Mouse (Mus musculus) gastrocnemius, adult 18-20 months (tissue): Measurements from ENCODE around the gene Ndufa10. TPM values are rescaled to one million over a fixed set of nuclear protein-coding genes. Genes with fewer than 3 reads are reported as not detected.

Source experiments
- DNase-seq: peaks from one replicate; pipeline ENCODE4 v3.0.0; 2021; ENCODE audit warnings: low spot score
- microRNA-seq: library from miRNA; unstranded; fragments of <30 nt; microRNA quantifications from one replicate; pipeline ENCODE4 v1.2.0, GENCODE M21; 2021
- total RNA-seq, 2 experiments: library from RNA; stranded (reverse); gene quantifications; 2 replicates each; pipeline ENCODE4 v1.2.3; 2021

The Ndufa10 gene
- total RNA-seq, 2 experiments from 2014 or later = 449 to 455 TPM

DNA sequence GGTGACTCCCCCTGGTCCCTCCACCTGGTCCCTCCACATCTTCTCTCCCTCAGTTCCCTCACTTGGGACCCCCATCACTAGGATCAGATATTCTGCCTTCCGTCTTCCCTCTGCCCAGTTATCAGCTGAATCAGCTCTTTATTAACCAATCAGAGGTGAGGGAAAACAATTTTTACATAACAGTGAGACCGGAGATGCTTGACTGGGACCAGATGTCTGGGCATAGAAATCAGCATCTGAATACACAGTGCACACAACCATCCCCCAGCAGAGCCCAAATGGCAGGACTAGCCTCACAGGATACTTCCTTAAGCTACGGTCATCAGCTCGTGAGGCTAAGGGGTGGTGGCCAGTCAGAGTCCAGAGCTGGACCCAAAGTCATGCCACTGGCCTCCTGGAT, 41.6 kb downstream of the Ndufa10 start:
- DNase-seq = no peak

DNA sequence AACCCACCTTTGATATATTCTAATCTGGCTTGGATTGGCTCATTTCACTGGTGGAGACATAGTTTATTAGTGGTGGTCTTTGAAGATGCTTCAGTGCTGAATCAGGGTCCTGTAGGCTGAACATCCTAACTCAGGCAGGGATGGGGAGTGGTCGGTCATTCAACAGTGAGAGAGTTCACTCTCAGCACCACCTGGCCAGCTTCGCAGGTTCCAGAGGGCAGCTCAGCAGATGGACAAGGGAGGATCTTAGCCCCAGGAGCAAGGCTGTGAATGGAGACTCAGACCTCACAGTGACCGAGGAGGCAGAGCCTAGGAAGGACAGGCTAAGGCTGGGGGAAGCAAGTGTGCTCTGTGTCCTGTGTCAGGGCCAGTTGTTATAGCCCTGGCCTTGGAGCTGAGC, 42.2 kb downstream of the Ndufa10 start:
- no peak for DNase-seq

DNA sequence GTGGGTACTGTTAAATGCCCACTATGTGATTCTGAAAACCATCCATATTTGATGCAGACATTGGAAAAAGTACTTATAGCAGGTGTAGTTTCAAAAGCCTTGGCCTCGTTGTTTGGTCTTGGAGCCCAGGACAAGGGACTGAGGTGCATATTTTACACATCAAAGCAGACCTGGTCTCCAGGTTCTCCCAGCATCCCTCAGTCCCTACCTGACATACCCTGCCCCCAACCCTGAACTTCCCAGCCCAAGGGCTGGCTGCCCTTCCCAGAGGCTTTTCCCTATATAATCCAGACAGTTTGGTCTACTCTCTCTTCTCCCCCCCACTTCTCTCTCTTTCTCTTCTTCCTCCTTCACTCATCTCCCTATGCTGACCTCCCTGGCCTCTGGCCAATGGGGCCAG, 42.7 kb downstream of the Ndufa10 start:
- DNase-seq = no peak

DNA sequence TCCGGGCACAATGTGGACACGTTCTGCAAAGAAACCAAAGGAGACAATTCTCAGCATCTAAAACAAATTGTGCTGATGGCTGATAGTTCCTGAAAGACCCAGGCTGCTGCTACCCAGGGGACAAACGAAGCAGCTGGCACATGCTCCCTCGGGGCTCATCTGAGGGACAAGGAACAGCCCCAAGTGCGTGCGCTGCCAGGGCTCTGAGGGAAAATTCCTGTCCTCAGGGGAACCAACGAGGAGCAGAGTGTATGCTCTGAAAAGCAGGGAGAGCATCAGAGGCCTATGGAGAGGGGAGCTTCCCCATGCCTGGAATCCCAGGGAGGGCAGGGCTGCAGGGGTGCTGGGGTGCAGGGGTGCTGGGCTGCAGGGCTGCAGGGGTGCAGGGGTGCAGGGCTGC, 48.9 kb downstream of the Ndufa10 start:
- no peak for DNase-seq

DNA sequence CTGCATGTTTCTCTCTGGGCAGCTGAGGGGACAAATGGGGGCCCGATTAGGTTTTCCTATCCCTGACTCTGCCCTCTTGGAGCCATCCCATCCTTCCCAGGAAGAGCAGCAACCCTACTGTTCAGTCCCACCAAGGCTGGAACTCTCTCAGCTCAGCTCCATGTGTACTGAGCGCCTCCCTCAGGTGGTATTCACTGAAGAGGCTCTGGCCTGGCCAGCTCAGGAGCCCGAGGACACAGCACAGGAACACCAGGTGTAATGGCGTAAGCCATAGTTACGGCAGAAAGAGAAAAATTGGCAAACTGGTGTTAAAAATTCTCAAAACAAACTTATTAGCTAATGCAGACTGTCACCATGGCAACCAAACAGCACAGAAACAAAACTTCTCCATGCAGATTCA, 68.5 kb downstream of the Ndufa10 start:
- DNase-seq = peak; percentile 10

DNA sequence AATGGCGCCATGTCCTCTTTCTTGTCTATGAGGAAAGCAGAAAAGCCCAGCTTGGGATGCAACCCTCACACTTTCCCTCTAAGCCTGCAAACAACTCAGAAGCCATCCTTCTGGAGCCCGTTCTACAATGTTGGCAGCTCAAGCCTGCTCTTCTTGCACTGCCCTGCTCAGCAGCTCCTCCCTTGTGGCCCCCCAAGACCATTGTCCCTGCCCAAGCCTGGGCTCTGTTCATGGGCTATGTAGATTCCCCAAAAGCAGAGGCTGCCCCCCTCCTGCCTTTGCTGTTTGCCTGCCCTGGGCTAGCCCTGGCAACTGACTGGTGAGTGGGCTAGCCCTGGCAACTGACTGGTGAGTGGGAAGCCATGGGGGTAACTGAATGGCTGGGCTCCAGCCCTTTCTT, 73.1 kb downstream of the Ndufa10 start:
- no peak for DNase-seq

DNA sequence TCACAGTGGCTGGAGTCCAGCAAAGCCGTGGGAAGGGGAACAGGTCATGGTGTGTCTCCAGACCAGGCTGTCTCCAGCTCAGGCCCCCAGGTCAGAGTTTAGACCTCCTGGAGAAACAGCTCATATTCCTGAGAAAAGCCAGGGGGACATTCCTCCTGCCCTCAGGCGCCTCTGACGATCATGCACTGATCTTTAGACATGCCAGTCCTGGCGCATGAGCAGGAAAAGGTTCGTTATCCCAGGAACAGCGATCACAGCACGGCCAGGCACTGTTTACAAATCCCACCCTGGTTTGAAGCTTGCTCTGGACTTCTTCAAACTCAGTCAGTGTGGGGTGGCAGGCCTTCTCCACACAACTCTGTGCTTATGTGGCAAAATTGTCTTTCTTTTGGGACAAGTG, 75.1 kb downstream of the Ndufa10 start:
- no peak for DNase-seq

DNA sequence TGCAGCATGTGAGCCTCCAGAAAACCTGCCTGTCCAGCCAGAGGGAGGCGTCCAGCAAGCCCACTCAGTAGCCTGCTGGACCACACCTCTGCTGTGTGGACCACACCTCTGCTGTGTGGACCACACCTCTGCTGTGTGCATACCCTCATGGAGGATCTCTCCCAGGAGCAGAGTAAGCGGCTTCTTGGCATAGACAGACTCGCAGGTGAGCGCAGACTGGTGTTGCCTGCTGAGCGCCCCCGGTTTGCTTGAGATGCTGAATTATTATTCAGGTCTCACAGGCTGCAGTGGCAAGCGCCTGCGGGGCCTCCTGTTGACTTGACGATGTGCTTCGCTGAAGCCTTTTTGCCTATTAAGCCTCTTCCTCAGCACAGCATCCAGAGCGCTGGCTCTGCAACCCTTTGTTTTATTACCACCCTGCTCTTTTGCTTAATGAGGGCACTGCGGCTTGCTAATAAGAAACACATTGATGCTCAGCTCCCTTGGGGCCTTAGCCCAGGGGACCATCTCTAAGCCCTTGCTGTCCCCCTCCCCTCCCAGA, 76.1 kb downstream of the Ndufa10 start:
- no peak for DNase-seq

DNA sequence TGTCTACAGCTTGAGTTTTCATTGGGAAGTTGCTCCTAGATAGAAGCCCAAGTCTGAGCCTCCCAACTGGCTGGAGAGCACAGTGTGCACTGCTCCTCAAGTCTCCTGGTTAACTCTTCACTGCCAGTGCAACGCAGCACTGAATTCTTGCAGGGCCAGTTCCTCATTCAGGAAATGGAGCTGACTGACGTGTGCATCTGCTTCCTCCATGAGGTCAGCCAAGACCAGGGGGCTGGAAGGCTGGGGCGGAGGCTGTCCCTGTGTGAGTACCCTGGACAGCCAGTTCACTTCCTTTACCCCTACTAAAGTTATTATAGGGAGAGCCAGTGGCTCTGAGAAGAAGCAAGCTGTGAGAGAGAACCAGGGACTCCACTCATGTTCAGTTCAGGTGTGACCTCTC, 79.4 kb downstream of the Ndufa10 start:
- DNase-seq = no peak

DNA sequence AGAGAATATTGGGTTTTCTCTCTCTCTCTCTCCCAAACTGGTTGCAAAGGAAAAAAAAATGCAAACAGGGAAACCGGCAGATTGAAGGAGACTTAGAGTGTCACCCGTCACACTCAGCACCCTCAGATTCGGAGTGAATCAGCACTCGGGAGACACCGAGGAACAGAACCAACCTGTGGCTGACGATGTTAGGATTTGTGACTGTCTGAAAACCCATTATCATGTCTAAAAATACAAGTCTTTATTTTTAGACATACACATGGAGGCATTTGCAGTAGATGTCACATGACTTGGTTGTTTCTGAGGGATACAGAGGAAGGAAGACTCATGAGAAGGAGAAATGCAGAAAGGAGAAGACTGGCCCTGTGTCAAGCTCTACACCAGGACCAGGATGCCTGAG, 80.5 kb downstream of the Ndufa10 start:
- DNase-seq = no peak

Small RNAs within 50 kb of the gene (microRNA-seq; reads per million reads assigned to microRNA genes)
- 2.4 reads per million for gene Mir6900

Other genes starting within 250 kb of the Ndufa10 start
- gene Olfr1416, start 11.3 kb upstream of the Ndufa10 start, total RNA-seq = not detected
- gene Olfr1415, start 22.2 kb upstream of the Ndufa10 start, total RNA-seq = not detected
- gene Olfr1414, start 44.8 kb upstream of the Ndufa10 start, total RNA-seq = not detected
- gene Olfr1413, start 97.5 kb upstream of the Ndufa10 start, total RNA-seq = not detected
- gene Olfr1412, start 111.9 kb upstream of the Ndufa10 start, total RNA-seq = not detected
- not detected for gene Olfr1411, start 120.6 kb upstream of the Ndufa10 start, total RNA-seq
- not detected for gene Olfr1410, start 131.9 kb upstream of the Ndufa10 start, total RNA-seq
- gene Olfr12, start 143.9 kb upstream of the Ndufa10 start, total RNA-seq = not detected
- gene Cops9, start 168.1 kb upstream of the Ndufa10 start, total RNA-seq = 100 to 1,000 TPM; 186 to 194 TPM
- gene Otos, start 175.0 kb upstream of the Ndufa10 start, total RNA-seq = not detected